Mouse (Mus musculus) erythroblast, embryonic 14.5 days (primary cell): ENCODE measurements around the gene Rpl39l.

Experiments used
- GATA1 ChIP-seq: IDR thresholded peaks from 2 replicates; pipeline ENCODE4 v1.6.1; 2012; ENCODE audit warnings: low read length, inconsistent platforms, mixed read lengths
- TAL1 ChIP-seq: IDR thresholded peaks from 3 replicates; pipeline ENCODE4 v1.6.1; 2012; ENCODE audit warnings: low read length, inconsistent platforms, mixed read lengths

- TF ChIP-seq GATA1 (no peak), TAL1 (no peak)
Observed at GRCm38 (mm10) chr16:10169123-10169905, 712 bp upstream of the Rpl39l start.
